Mouse (Mus musculus) thymus, adult 2 months (tissue): Measurements from ENCODE around the gene Rdh1.

Source experiments
- CTCF ChIP-seq: fragments of 200-500 bp; IDR thresholded peaks from 2 replicates; pipeline ENCODE4 v1.5.1; 2012; ENCODE audit warnings: mild to moderate bottlenecking, control low read depth, low read length, moderate library complexity, borderline replicate concordance; ENCODE audit not compliant: control insufficient read depth, poor library complexity, insufficient read depth; ENCODE audit errors: extremely low read depth
- POLR2A ChIP-seq: fragments of 200-500 bp; IDR thresholded peaks from 2 replicates; pipeline ENCODE4 v1.6.1; 2012; ENCODE audit warnings: mild to moderate bottlenecking, low read length, control low read depth, moderate library complexity; ENCODE audit not compliant: control insufficient read depth, poor library complexity, insufficient read depth; ENCODE audit errors: extremely low read depth

DNA sequence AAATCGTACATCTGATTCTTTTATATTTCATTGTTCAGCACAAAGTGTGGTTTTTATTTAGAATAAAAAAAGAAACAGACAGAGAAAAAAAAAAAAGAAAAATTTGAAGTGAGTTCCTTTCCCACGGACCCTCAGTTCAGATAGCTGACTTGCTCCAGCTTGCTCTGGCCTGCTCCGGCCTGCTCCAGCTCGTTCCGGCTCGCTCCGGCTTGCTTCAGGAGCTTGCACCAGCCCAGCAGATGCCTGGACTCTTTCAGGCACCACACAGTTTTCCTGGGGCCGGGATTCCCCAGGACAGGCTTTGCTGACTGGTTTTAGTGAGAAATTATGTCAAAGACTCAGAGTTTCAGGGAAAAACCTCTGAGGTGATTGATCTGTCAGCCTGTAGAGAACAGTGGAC lies 12.3 kb upstream of the Rdh1 start:
- TF ChIP-seq CTCF (no peak), POLR2A (no peak)
